Mouse (Mus musculus): ENCODE results near the gene Ttbk2. TPM values are rescaled to one million over a fixed set of nuclear protein-coding genes. Genes with fewer than 3 reads are reported as not detected.
A peak's percentile ranks its signal among the peaks of the same experiment; 100 is the strongest.

The Ttbk2 gene
- polyA plus RNA-seq, 1 experiment from 2014 or later: 12.3 TPM

- H3K36me3 ChIP-seq: no peaks in the 10 kb centered on the region
- H3K9ac ChIP-seq: peak within 1 kb of the TSS; percentile 92
- peak within 1 kb of the TSS; percentile 96 for H3K27ac ChIP-seq
- ATAC-seq (ENCODE audit: low FRiP score): peak; percentile 75
- WGBS: under 1% methylated on average over 37 of the region's 71 CpGs
- H3K4me2 ChIP-seq: peak within 1 kb of the TSS; percentile 73
- H3K4me3 ChIP-seq: peak within 1 kb of the TSS; percentile 90
- peaks cover 22% of the 10 kb centered on the region for H3K4me1 ChIP-seq (replicated peaks)
- no peaks in the 10 kb centered on the region for H3K27me3 ChIP-seq
- H3K9me3 ChIP-seq: no peaks in the 10 kb centered on the region
Observed at GRCm38 (mm10) chr2:120849449-120850423, 668 bp downstream of the Ttbk2 start, which contains the start of gene Cdan1. Cdan1 (minus strand) TSS chr2:120850128.

DNA sequence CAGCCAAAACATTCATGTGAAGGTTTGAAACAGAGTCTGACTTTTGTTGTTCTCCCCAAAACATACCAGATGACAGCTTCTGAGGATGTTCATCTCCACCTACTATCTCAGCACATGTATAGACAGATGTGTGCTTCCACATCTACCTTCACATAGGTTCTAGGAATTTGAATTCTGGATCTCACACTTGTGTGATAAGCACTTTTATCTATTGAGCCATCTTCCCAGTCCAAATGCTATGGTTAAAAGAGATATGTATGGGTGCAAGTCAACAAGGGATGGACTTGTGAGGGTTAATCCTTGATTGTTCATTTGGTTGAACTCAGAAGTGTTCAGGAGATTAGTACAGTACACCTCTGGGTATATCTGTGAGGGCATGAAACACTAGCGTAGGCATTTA is 5.1 kb downstream of the Ttbk2 start:
- H3K27me3 ChIP-seq: no peaks in the 10 kb centered on the region
- H3K9me3 ChIP-seq: no peaks in the 10 kb centered on the region
- no peak overlapping the region for H3K27ac ChIP-seq
- H3K9ac ChIP-seq: no peak overlapping the region
- no peak overlapping the region for H3K4me3 ChIP-seq
- no peaks in the 10 kb centered on the region for H3K36me3 ChIP-seq
- no peak overlapping the region for H3K4me2 ChIP-seq
- WGBS: 89% methylated on average over 1 of the region's 1 CpGs
- no peak for ATAC-seq (ENCODE audit: low FRiP score)
- H3K4me1 ChIP-seq (replicated peaks): peaks cover 12% of the 10 kb centered on the region

GRCm38 (mm10) chr2:120843990-120844389 is 6.4 kb downstream of the Ttbk2 start:
- Histone ChIP-seq H3K4me1 (replicated peaks) (peaks cover 8% of the 10 kb centered on the region), H3K9ac (no peak overlapping the region), H3K27me3 (no peaks in the 10 kb centered on the region), H3K27ac (no peak overlapping the region), H3K36me3 (no peaks in the 10 kb centered on the region), H3K4me3 (no peak overlapping the region), H3K9me3 (no peaks in the 10 kb centered on the region), H3K4me2 (no peak overlapping the region)
- no peak for ATAC-seq (ENCODE audit: low FRiP score)
- 94% methylated on average over 4 of the region's 4 CpGs for WGBS

DNA sequence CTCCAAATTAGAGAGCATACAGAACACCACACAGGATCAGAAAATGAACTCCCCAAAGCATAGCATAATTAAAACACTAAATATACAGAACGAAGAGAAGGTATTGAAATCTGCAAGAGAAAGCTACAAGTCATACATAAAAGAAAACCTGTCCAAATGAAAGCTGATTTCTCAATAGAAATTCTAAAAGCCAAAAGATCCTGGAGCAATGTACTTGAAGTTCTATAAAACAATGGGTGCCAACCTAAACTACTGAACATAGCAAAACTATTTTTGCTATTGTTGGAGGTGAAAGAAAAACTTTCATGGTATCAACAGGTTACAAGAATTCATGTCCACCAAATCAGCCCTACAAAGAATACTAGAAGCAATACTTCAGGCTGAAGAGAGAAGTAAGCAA is 9.2 kb downstream of the Ttbk2 start:
- H3K9me3 ChIP-seq: 0 out of 2 replicates have a peak, but pooled peaks cover 6% of the 10 kb centered on the region
- 78% methylated on average over 1 of the region's 1 CpGs for WGBS
- no peak overlapping the region for H3K27ac ChIP-seq
- no peak overlapping the region for H3K4me2 ChIP-seq
- no peak overlapping the region for H3K9ac ChIP-seq
- no peak for ATAC-seq (ENCODE audit: low FRiP score)
- H3K36me3 ChIP-seq: 0 out of 2 replicates have a peak, but pooled peaks cover 6% of the 10 kb centered on the region
- H3K4me1 ChIP-seq (replicated peaks): no peaks in the 10 kb centered on the region
- H3K4me3 ChIP-seq: no peak overlapping the region
- H3K27me3 ChIP-seq: no peaks in the 10 kb centered on the region

DNA sequence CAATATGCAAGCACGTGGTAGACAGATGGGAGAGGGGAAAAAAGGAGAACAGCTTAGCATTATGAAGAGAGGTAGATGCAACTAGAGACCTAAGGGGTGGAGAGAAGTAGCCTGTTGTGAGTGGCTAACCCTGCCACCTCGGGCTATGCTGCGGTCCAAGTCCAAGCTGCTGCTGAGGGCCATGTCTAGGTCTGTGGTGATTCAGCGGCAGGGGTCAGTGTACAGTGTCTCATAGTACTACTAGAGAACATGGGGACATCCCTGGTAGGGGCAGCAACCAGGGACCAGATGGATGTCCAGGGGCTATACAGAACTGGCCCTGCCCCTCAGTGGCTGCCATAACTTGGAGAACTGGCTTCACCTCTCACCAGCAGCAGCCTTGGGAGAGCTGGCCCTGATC is 15.2 kb downstream of the Ttbk2 start:
- WGBS: 98% methylated on average over 4 of the region's 4 CpGs
- no peaks in the 10 kb centered on the region for H3K27me3 ChIP-seq
- H3K9ac ChIP-seq: no peak overlapping the region
- H3K36me3 ChIP-seq: peaks cover 25% of the 10 kb centered on the region
- peaks cover 18% of the 10 kb centered on the region; the same call in 1 of the 2 replicates for H3K9me3 ChIP-seq
- H3K27ac ChIP-seq: no peak overlapping the region
- no peak for ATAC-seq (ENCODE audit: low FRiP score)
- H3K4me3 ChIP-seq: no peak overlapping the region
- no peak overlapping the region for H3K4me2 ChIP-seq
- no peaks in the 10 kb centered on the region for H3K4me1 ChIP-seq (replicated peaks)

GRCm38 (mm10) chr2:120826936-120827638 is 23.3 kb downstream of the Ttbk2 start:
- Histone ChIP-seq H3K4me3 (no peak overlapping the region), H3K9ac (no peak overlapping the region), H3K4me2 (no peak overlapping the region), H3K27me3 (no peaks in the 10 kb centered on the region), H3K36me3 (peaks cover 6% of the 10 kb centered on the region; the same call in 1 of the 2 replicates), H3K27ac (no peak overlapping the region), H3K9me3 (peaks cover 4% of the 10 kb centered on the region; the same call in 1 of the 2 replicates), H3K4me1 (replicated peaks) (no peaks in the 10 kb centered on the region)
- 61% methylated on average over 1 of the region's 1 CpGs for WGBS
- no peak for ATAC-seq (ENCODE audit: low FRiP score)

- ATAC-seq (ENCODE audit: low FRiP score): no peak
- H3K36me3 ChIP-seq: peaks cover 41% of the 10 kb centered on the region
- 94% methylated on average over 2 of the region's 2 CpGs for WGBS
Observed at GRCm38 (mm10) chr2:120770265-120770935, 80.0 kb downstream of the Ttbk2 start.

GRCm38 (mm10) chr2:120761922-120762321 is 88.5 kb downstream of the Ttbk2 start:
- no peak overlapping the region for H3K9ac ChIP-seq
- H3K27ac ChIP-seq: no peak overlapping the region
- no peak overlapping the region for H3K4me2 ChIP-seq
- no peaks in the 10 kb centered on the region for H3K9me3 ChIP-seq
- H3K27me3 ChIP-seq: no peaks in the 10 kb centered on the region
- no peak for ATAC-seq (ENCODE audit: low FRiP score)
- H3K4me3 ChIP-seq: no peak overlapping the region
- no peaks in the 10 kb centered on the region for H3K4me1 ChIP-seq (replicated peaks)
- H3K36me3 ChIP-seq: peaks cover 61% of the 10 kb centered on the region

More at GRCm38 (mm10) chr2:120770265-120770935, 80.0 kb downstream of the Ttbk2 start:
- no peaks in the 10 kb centered on the region for H3K27me3 ChIP-seq
- no peak overlapping the region for H3K4me2 ChIP-seq
- no peak overlapping the region for H3K9ac ChIP-seq
- no peak overlapping the region for H3K4me3 ChIP-seq
- no peaks in the 10 kb centered on the region for H3K9me3 ChIP-seq
- H3K4me1 ChIP-seq (replicated peaks): no peaks in the 10 kb centered on the region
- no peak overlapping the region for H3K27ac ChIP-seq

DNA sequence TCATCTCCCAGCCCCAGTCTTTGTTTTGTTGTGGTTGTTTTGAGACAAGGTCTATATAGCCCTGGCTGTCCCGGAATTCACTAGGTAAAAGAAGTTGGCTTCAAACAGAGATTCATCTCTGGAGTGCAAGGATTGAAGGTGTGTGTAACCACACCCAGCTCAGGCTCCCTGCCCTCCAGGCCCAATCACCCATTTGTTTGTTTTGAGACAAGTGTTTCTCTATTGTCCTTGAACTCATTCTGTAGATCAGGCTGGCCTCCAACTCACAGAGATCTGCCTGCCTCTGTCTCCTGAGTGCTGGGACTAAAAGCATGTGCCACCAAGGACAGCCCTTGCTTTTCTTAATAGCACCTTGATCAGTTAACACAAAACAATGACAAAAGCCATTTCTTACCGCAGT is 102.4 kb downstream of the Ttbk2 start:
- Histone ChIP-seq H3K9me3 (no peaks in the 10 kb centered on the region), H3K4me1 (replicated peaks) (no peaks in the 10 kb centered on the region), H3K27me3 (no peaks in the 10 kb centered on the region), H3K4me3 (no peak overlapping the region), H3K9ac (no peak overlapping the region), H3K27ac (no peak overlapping the region), H3K36me3 (peaks cover 78% of the 10 kb centered on the region), H3K4me2 (no peak overlapping the region)
- 95% methylated on average over 2 of the region's 2 CpGs for WGBS
- no peak for ATAC-seq (ENCODE audit: low FRiP score)

DNA sequence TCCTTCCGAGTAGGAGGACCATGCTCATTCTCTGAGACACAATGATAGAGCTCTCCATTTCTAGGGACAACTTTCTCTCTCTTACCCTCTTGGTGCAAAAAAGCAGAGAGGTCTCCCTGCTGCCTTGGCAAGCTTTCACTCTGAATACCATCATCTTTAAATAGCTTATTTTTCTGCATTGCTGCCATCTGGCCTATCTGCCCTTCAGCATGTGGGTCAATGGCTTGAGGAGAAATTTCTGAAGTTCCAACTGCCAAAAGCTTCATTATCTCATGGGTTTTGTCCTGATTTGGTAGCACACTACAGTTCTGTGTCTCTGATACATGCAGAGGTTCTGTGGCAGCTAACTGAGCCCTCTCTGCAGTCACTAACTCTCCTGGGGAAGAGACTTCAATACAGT is 104.9 kb downstream of the Ttbk2 start:
- no peaks in the 10 kb centered on the region for H3K27me3 ChIP-seq
- H3K36me3 ChIP-seq: peaks cover 85% of the 10 kb centered on the region
- H3K4me1 ChIP-seq (replicated peaks): no peaks in the 10 kb centered on the region
- H3K4me2 ChIP-seq: no peak overlapping the region
- H3K9ac ChIP-seq: no peak overlapping the region
- H3K27ac ChIP-seq: no peak overlapping the region
- no peak overlapping the region for H3K4me3 ChIP-seq
- no peaks in the 10 kb centered on the region for H3K9me3 ChIP-seq
- 79% methylated on average over 1 of the region's 1 CpGs for WGBS
- ATAC-seq (ENCODE audit: low FRiP score): no peak

DNA sequence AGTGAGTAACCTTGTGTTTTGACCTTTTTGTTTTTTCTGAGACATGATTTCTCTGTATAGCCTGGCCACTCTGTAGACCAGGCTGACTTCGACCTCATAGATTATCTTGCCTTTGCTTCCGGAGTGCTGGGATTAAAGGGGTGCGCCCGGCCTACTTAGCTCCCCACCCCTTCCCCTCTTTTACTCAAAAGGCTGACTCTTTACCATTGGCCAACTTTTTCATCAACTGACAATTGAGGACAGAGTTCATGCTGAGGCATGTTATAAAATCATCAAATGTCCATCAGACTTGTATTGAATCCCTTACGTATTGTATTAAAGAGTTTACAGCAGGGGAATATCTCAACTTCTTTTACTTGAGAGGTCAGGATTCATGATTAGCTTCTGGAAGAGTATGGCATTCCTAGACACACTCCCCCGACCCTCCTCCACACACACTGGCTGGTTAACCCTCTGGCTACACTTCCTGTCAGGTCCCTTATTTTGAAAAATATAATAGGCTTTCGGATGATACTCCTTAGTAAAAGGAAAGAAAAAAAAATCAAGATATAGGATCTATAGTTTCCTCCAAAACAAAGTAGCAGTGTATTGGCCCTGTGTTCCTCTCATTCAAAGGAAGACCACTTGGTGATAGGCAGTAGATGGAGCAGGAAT is 118.4 kb downstream of the Ttbk2 start:
- no peak; the same call in 1 of the 2 replicates for ATAC-seq (ENCODE audit: low FRiP score)
- 39% methylated on average over 7 of the region's 7 CpGs for WGBS
- H3K9ac ChIP-seq: peak overlapping the region; percentile 96
- H3K4me1 ChIP-seq (replicated peaks): peaks cover 40% of the 10 kb centered on the region
- H3K4me3 ChIP-seq: peak overlapping the region; percentile 93
- H3K27me3 ChIP-seq: no peaks in the 10 kb centered on the region
- H3K4me2 ChIP-seq: peak overlapping the region; percentile 94
- no peaks in the 10 kb centered on the region for H3K9me3 ChIP-seq
- peak overlapping the region; percentile 91 for H3K27ac ChIP-seq
- H3K36me3 ChIP-seq: peaks cover 15% of the 10 kb centered on the region
